Mouse (Mus musculus) heart, embryonic 16.5 days (tissue): Measurements from ENCODE around the gene Sik3. TPM values are rescaled to one million over a fixed set of nuclear protein-coding genes. Genes with fewer than 3 reads are reported as not detected.

ENCODE experiments used
- ATAC-seq: fragments of 200-750 bp; cut with Nextera tagmentation; replicated peaks from 2 replicates; pipeline ENCODE4 v1.8.0; 2017; ENCODE audit warnings: moderate number of reproducible peaks; ENCODE audit not compliant: insufficient read depth, low FRiP score; ENCODE audit errors: extremely low read depth
- H3K27ac ChIP-seq: fragments of 300-500 bp; sonication (generic); 2 replicates; pipeline ENCODE4 v1.5.1; 2014; ENCODE audit warnings: mild to moderate bottlenecking, low read length, control low read depth, moderate library complexity
- H3K27me3 ChIP-seq: fragments of 300-500 bp; sonication (generic); 2 replicates; pipeline ENCODE4 v1.6.1; 2014; ENCODE audit warnings: low read length, mixed read lengths; ENCODE audit not compliant: control insufficient read depth, insufficient read depth
- H3K36me3 ChIP-seq: fragments of 300-500 bp; sonication (generic); 2 replicates; pipeline ENCODE4 v1.6.1; 2014; ENCODE audit not compliant: control insufficient read depth, insufficient read depth
- H3K4me1 ChIP-seq: fragments of 300-500 bp; sonication (generic); 2 replicates; pipeline ENCODE4 v1.6.1; 2014; ENCODE audit warnings: low read length, mixed read lengths; ENCODE audit not compliant: control insufficient read depth, insufficient read depth
- H3K4me2 ChIP-seq: fragments of 300-500 bp; sonication (generic); 2 replicates; pipeline ENCODE4 v1.6.1; 2014; ENCODE audit warnings: low read depth, mild to moderate bottlenecking, control low read depth, low read length
- H3K4me3 ChIP-seq: fragments of 300-500 bp; sonication (generic); 2 replicates; pipeline ENCODE4 v1.5.1; 2014; ENCODE audit warnings: mild to moderate bottlenecking, control low read depth, low read length
- H3K9ac ChIP-seq: fragments of 300-500 bp; sonication (generic); 2 replicates; pipeline ENCODE4 v1.6.1; 2014; ENCODE audit warnings: low read length, control low read depth
- H3K9me3 ChIP-seq: fragments of 300-500 bp; sonication (generic); replicated peaks from 2 replicates; pipeline ENCODE4 v1.6.1; 2016; ENCODE audit warnings: low read length; ENCODE audit not compliant: control insufficient read depth
- WGBS: fragments of 180-500 bp; shearing (Covaris S2); extraction: QIAGEN DNeasy Blood & Tissue Kit; methylation state at CpG from one replicate; pipeline ENCODE4 v1.1.7; 2014; 5-methylcytosine and 5-hydroxymethylcytosine counted together
- polyA plus RNA-seq: library from polyadenylated mRNA; unstranded; fragments of >200 nt; fragmentation: Nextera tagmentation; extraction: Ambion mirVana; gene quantifications from 2 replicates; pipeline ENCODE4 v1.2.1, GENCODE M21; 2015

The Sik3 gene
- polyA plus RNA-seq, 1 experiment from 2014 or later: 5.1 TPM

- 30% methylated on average over 2 of the region's 2 CpGs for WGBS
- ATAC-seq: 0 out of 2 replicates have a peak, but pooled peaks have one; percentile 29
- H3K27ac ChIP-seq: peak overlapping the region; percentile 59
Observed at GRCm38 (mm10) chr9:46185191-46185590, 172.6 kb downstream of the Sik3 start.

GRCm38 (mm10) chr9:46186387-46186786, 173.8 kb downstream of the Sik3 start:
- no peaks in the 10 kb centered on the region for H3K27me3 ChIP-seq
- no peak for ATAC-seq
- H3K36me3 ChIP-seq: no peaks in the 10 kb centered on the region
- no peak overlapping the region for H3K4me2 ChIP-seq
- peaks cover 11% of the 10 kb centered on the region for H3K4me1 ChIP-seq
- no peak overlapping the region for H3K9ac ChIP-seq
- H3K4me3 ChIP-seq: no peak overlapping the region
- WGBS: 80% methylated on average over 1 of the region's 1 CpGs
- no peak overlapping the region for H3K27ac ChIP-seq
- no peaks in the 10 kb centered on the region for H3K9me3 ChIP-seq

More at GRCm38 (mm10) chr9:46185191-46185590, 172.6 kb downstream of the Sik3 start:
- Histone ChIP-seq H3K36me3 (no peaks in the 10 kb centered on the region), H3K27me3 (no peaks in the 10 kb centered on the region), H3K4me3 (no peak overlapping the region), H3K4me2 (no peak overlapping the region), H3K4me1 (peaks cover 6% of the 10 kb centered on the region), H3K9ac (no peak overlapping the region), H3K9me3 (no peaks in the 10 kb centered on the region)

- WGBS: 89% methylated on average over 4 of the region's 4 CpGs
- Histone ChIP-seq H3K4me3 (no peak overlapping the region), H3K4me2 (no peak overlapping the region), H3K9ac (no peak overlapping the region), H3K27ac (no peak overlapping the region), H3K36me3 (no peaks in the 10 kb centered on the region), H3K4me1 (peaks cover 9% of the 10 kb centered on the region), H3K27me3 (no peaks in the 10 kb centered on the region), H3K9me3 (no peaks in the 10 kb centered on the region)
- no peak for ATAC-seq
Observed at GRCm38 (mm10) chr9:46188370-46188769, 175.8 kb downstream of the Sik3 start.

- no peaks in the 10 kb centered on the region for H3K27me3 ChIP-seq
- 86% methylated on average over 5 of the region's 5 CpGs for WGBS
- no peak overlapping the region for H3K27ac ChIP-seq
- H3K4me3 ChIP-seq: no peak overlapping the region
- no peak for ATAC-seq
- H3K9ac ChIP-seq: no peak overlapping the region
- H3K4me1 ChIP-seq: peaks cover 8% of the 10 kb centered on the region
- no peak overlapping the region for H3K4me2 ChIP-seq
- H3K36me3 ChIP-seq: no peaks in the 10 kb centered on the region
- no peaks in the 10 kb centered on the region for H3K9me3 ChIP-seq
Observed at GRCm38 (mm10) chr9:46188956-46189355, 176.3 kb downstream of the Sik3 start.

- H3K4me3 ChIP-seq: no peak overlapping the region
- H3K9me3 ChIP-seq: no peaks in the 10 kb centered on the region
- H3K4me2 ChIP-seq: no peak overlapping the region
- peaks cover 8% of the 10 kb centered on the region for H3K4me1 ChIP-seq
- H3K36me3 ChIP-seq: no peaks in the 10 kb centered on the region
- no peaks in the 10 kb centered on the region for H3K27me3 ChIP-seq
- no peak for ATAC-seq
- no peak overlapping the region for H3K9ac ChIP-seq
- 80% methylated on average over 10 of the region's 10 CpGs for WGBS
- H3K27ac ChIP-seq: no peak overlapping the region
Observed at GRCm38 (mm10) chr9:46189381-46189780, 176.8 kb downstream of the Sik3 start.

- Histone ChIP-seq H3K27me3 (no peaks in the 10 kb centered on the region), H3K4me3 (no peak overlapping the region), H3K36me3 (peaks cover 5% of the 10 kb centered on the region; the same call in 1 of the 2 replicates), H3K9ac (0 out of 2 replicates have a peak overlapping the region, but pooled peaks have one; percentile 7), H3K27ac (0 out of 2 replicates have a peak overlapping the region, but pooled peaks have one; percentile 4), H3K9me3 (no peaks in the 10 kb centered on the region), H3K4me1 (peaks cover 10% of the 10 kb centered on the region), H3K4me2 (no peak overlapping the region)
- 36% methylated on average over 8 of the region's 8 CpGs for WGBS
- ATAC-seq: no peak
Observed at GRCm38 (mm10) chr9:46191234-46191633, 178.6 kb downstream of the Sik3 start.

- no peak for ATAC-seq
- H3K27me3 ChIP-seq: no peaks in the 10 kb centered on the region
- no peaks in the 10 kb centered on the region for H3K9me3 ChIP-seq
- H3K4me1 ChIP-seq: peaks cover 13% of the 10 kb centered on the region
- H3K36me3 ChIP-seq: peaks cover 5% of the 10 kb centered on the region; the same call in 1 of the 2 replicates
- H3K4me2 ChIP-seq: no peak overlapping the region
- 24% methylated on average over 1 of the region's 1 CpGs for WGBS
- H3K4me3 ChIP-seq: no peak overlapping the region
- H3K9ac ChIP-seq: no peak overlapping the region
- no peak overlapping the region for H3K27ac ChIP-seq
Observed at GRCm38 (mm10) chr9:46191644-46192043, 179.0 kb downstream of the Sik3 start.

GRCm38 (mm10) chr9:46192642-46193041, 180.0 kb downstream of the Sik3 start:
- no peak overlapping the region for H3K9ac ChIP-seq
- ATAC-seq: no peak

GRCm38 (mm10) chr9:46194809-46195208, 182.2 kb downstream of the Sik3 start:
- H3K4me3 ChIP-seq: no peak overlapping the region
- no peak overlapping the region for H3K27ac ChIP-seq
- H3K36me3 ChIP-seq: peaks cover 8% of the 10 kb centered on the region; the same call in 1 of the 2 replicates
- no peak overlapping the region for H3K4me2 ChIP-seq
- WGBS: 70% methylated on average over 9 of the region's 9 CpGs
- no peaks in the 10 kb centered on the region for H3K9me3 ChIP-seq
- H3K9ac ChIP-seq: no peak overlapping the region
- no peaks in the 10 kb centered on the region for H3K27me3 ChIP-seq
- ATAC-seq: no peak
- H3K4me1 ChIP-seq: peaks cover 41% of the 10 kb centered on the region

More at GRCm38 (mm10) chr9:46192642-46193041, 180.0 kb downstream of the Sik3 start:
- H3K36me3 ChIP-seq: peaks cover 5% of the 10 kb centered on the region; the same call in 1 of the 2 replicates
- H3K9me3 ChIP-seq: no peaks in the 10 kb centered on the region
- 88% methylated on average over 6 of the region's 6 CpGs for WGBS
- no peak overlapping the region for H3K4me2 ChIP-seq
- H3K27ac ChIP-seq: no peak overlapping the region
- H3K4me3 ChIP-seq: no peak overlapping the region
- H3K4me1 ChIP-seq: peaks cover 22% of the 10 kb centered on the region
- no peaks in the 10 kb centered on the region for H3K27me3 ChIP-seq
